Mouse (Mus musculus) regulatory T cell (primary cell): ENCODE data around the gene Vmn2r19.
"Not testable (repeated sequence)": the region's sequence is repeated elsewhere in the genome, so short reads cannot be mapped to it uniquely, and the experiment has no call there.

ENCODE experiments used
- in situ Hi-C: fragments of 300-600 bp; cut with MboI, MseI; formaldehyde crosslinking; loops from one replicate; pipeline ENCODE4 v1.15.1; 2025; ENCODE audit warnings: high pct_unique_total_duplicates

Vmn2r19 gene

GRCm38 (mm10) chr6:123308033-123308432 lies at the start of gene Vmn2r19:
TSS of gene Vmn2r19 (plus strand) at chr6:123308333.
- in situ Hi-C loops: no loop called here

- in situ Hi-C loops: no loop called here
Measured at GRCm38 (mm10) chr6:123258946-123259345, 49.2 kb upstream of the Vmn2r19 start.

GRCm38 (mm10) chr6:123259889-123260603 lies 48.1 kb upstream of the Vmn2r19 start:
- in situ Hi-C loops: no loop called here

- in situ Hi-C loops: no loop called here
Measured at GRCm38 (mm10) chr6:123260868-123261267, 47.3 kb upstream of the Vmn2r19 start.

GRCm38 (mm10) chr6:123261555-123262161 lies 46.5 kb upstream of the Vmn2r19 start, which contains the start of gene Clec4d:
TSS of gene Clec4d (plus strand) at chr6:123262111.
- in situ Hi-C loops: no loop called here

- in situ Hi-C loops: no loop called here
Measured at GRCm38 (mm10) chr6:123264194-123264593, 43.9 kb upstream of the Vmn2r19 start.

- in situ Hi-C loops: no loop called here
Measured at GRCm38 (mm10) chr6:123265809-123266208, 42.3 kb upstream of the Vmn2r19 start.

- in situ Hi-C loops: no loop called here
Measured at GRCm38 (mm10) chr6:123266945-123267344, 41.2 kb upstream of the Vmn2r19 start.

GRCm38 (mm10) chr6:123279443-123279842 lies 28.7 kb upstream of the Vmn2r19 start:
- in situ Hi-C loops: no loop called here

- in situ Hi-C loops: no loop called here
Measured at GRCm38 (mm10) chr6:123286311-123286710, 21.8 kb upstream of the Vmn2r19 start.

GRCm38 (mm10) chr6:123288931-123289330 lies 19.2 kb upstream of the Vmn2r19 start:
- in situ Hi-C loops: no loop called here

- in situ Hi-C loops: no loop called here
Measured at GRCm38 (mm10) chr6:123289753-123290152, 18.4 kb upstream of the Vmn2r19 start, which contains the start of gene Clec4e. TSS of gene Clec4e (minus strand) at chr6:123289870.

- in situ Hi-C loops: no loop called here
Measured at GRCm38 (mm10) chr6:123292751-123293400, 15.3 kb upstream of the Vmn2r19 start.

- in situ Hi-C loops: not testable (repeated sequence)
Measured at GRCm38 (mm10) chr6:123293509-123293908, 14.6 kb upstream of the Vmn2r19 start.

GRCm38 (mm10) chr6:123296687-123297086 lies 11.4 kb upstream of the Vmn2r19 start:
- in situ Hi-C loops: no loop called here

GRCm38 (mm10) chr6:123306315-123306714 lies 1.8 kb upstream of the Vmn2r19 start:
- in situ Hi-C loops: not testable (repeated sequence)

- in situ Hi-C loops: no loop called here
Measured at GRCm38 (mm10) chr6:123332503-123332902, 24.4 kb downstream of the Vmn2r19 start.

GRCm38 (mm10) chr6:123340093-123340492 lies 32.0 kb downstream of the Vmn2r19 start:
- in situ Hi-C loops: no loop called here

- in situ Hi-C loops: no loop called here
Measured at GRCm38 (mm10) chr6:123346141-123346540, 38.0 kb downstream of the Vmn2r19 start.
